Mouse (Mus musculus) hindbrain, embryonic 14.5 days (tissue): ENCODE data around the gene Cdx4. TPM values are rescaled to one million over a fixed set of nuclear protein-coding genes. Genes with fewer than 3 reads are reported as not detected.

Experiments
- ATAC-seq: fragments of 200-750 bp; cut with Nextera tagmentation; 2 replicates; pipeline ENCODE4 v1.8.0; 2017; ENCODE audit warnings: moderate number of reproducible peaks, mild to moderate bottlenecking, moderate TSS enrichment, moderate library complexity; ENCODE audit not compliant: low FRiP score
- DNase-seq: peaks from one replicate; pipeline ENCODE4 v3.0.0-alpha.2; 2015; ENCODE audit warnings: low spot score
- H3K27ac ChIP-seq: fragments of 300-500 bp; sonication (generic); 2 replicates; pipeline ENCODE4 v1.5.1; 2014; ENCODE audit warnings: mild to moderate bottlenecking, moderate library complexity
- H3K27me3 ChIP-seq: fragments of 300-500 bp; sonication (generic); 2 replicates; pipeline ENCODE4 v1.6.1; 2014; ENCODE audit warnings: mild to moderate bottlenecking, low read length, mixed read lengths; ENCODE audit not compliant: control insufficient read depth, insufficient read depth
- H3K36me3 ChIP-seq: fragments of 300-500 bp; sonication (generic); replicated peaks from 2 replicates; pipeline ENCODE4 v1.6.1; 2014; ENCODE audit not compliant: control insufficient read depth, insufficient read depth
- H3K4me1 ChIP-seq: fragments of 300-500 bp; sonication (generic); replicated peaks from 2 replicates; pipeline ENCODE4 v1.6.1; 2014; ENCODE audit warnings: antibody characterized with exemption, low read length, mixed read lengths; ENCODE audit not compliant: control insufficient read depth, insufficient read depth
- H3K4me2 ChIP-seq: fragments of 300-500 bp; sonication (generic); replicated peaks from 2 replicates; pipeline ENCODE4 v1.6.1; 2014; ENCODE audit warnings: mild to moderate bottlenecking, moderate library complexity
- H3K4me3 ChIP-seq: fragments of 300-500 bp; sonication (generic); replicated peaks from 2 replicates; pipeline ENCODE4 v1.5.1; 2014; ENCODE audit warnings: mild to moderate bottlenecking, low read length
- H3K9ac ChIP-seq: fragments of 300-500 bp; sonication (generic); 2 replicates; pipeline ENCODE4 v1.6.1; 2014
- H3K9me3 ChIP-seq: fragments of 300-500 bp; sonication (generic); 2 replicates; pipeline ENCODE4 v1.6.1; 2016; ENCODE audit warnings: low read length; ENCODE audit not compliant: control insufficient read depth
- WGBS: fragments of 180-500 bp; shearing (Covaris S2); extraction: QIAGEN DNeasy Blood & Tissue Kit; methylation state at CpG from one replicate; pipeline ENCODE4 v1.1.7; 2014; 5-methylcytosine and 5-hydroxymethylcytosine counted together
- polyA plus RNA-seq: library from polyadenylated mRNA; unstranded; fragments of >200 nt; fragmentation: Nextera tagmentation; extraction: Ambion mirVana; gene quantifications from 2 replicates; pipeline ENCODE4 v1.2.1, GENCODE M21; 2014

The Cdx4 gene
- polyA plus RNA-seq, 1 experiment from 2014 or later = not detected

DNA sequence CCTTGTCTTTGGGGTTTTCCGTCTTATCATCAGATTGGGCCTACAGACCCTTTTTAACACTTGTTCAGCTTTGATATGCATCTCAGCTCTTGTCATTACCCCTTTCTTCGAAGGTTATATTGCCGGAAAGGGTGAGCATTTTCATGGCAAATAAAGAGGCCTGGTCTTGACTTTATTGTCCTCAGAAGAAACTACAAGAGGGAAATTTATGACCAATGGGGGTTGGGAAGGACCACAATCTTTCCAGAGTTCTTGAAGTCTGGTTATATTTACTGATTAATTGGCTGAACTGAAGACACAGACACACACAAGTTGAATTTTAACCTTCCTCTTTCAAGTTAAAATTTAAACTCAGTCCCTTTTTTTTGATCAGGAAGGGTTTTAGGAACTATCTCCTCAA is 4.7 kb downstream of the Cdx4 start:
- H3K9me3 ChIP-seq = no peaks in the 10 kb centered on the region
- ATAC-seq (no peak), DNase-seq (no peak)
- H3K27ac ChIP-seq = no peak overlapping the region
- H3K4me3 ChIP-seq = no peak overlapping the region
- peaks cover 80% of the 10 kb centered on the region for H3K27me3 ChIP-seq
- H3K4me1 ChIP-seq = no peaks in the 10 kb centered on the region
- H3K9ac ChIP-seq = no peak overlapping the region
- no peaks in the 10 kb centered on the region for H3K36me3 ChIP-seq
- 62% methylated on average over 3 of the region's 3 CpGs for WGBS
- H3K4me2 ChIP-seq = no peak overlapping the region

DNA sequence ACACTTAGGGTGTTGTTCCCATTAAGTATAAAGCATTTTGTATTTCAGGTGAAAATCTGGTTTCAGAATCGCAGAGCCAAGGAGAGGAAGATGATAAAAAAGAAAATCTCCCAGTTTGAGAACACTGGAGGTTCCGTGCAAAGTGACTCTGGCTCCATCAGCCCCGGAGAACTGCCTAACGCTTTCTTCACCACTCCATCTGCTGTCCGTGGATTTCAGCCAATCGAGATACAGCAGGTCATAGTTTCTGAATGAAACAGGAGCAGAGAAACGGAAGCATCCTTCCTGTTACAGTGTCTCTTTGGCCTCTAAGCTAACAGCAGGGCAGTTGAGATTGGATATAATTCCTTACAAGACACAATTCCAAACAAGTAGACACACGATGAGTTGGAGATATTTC is 8.2 kb downstream of the Cdx4 start:
- Histone ChIP-seq H3K27me3 (peaks cover 69% of the 10 kb centered on the region), H3K9ac (no peak overlapping the region), H3K4me3 (no peak overlapping the region), H3K9me3 (no peaks in the 10 kb centered on the region), H3K4me1 (no peaks in the 10 kb centered on the region), H3K4me2 (no peak overlapping the region), H3K27ac (no peak overlapping the region), H3K36me3 (no peaks in the 10 kb centered on the region)
- WGBS = 74% methylated on average over 8 of the region's 8 CpGs
- DNase-seq = no peak
- ATAC-seq = no peak

DNA sequence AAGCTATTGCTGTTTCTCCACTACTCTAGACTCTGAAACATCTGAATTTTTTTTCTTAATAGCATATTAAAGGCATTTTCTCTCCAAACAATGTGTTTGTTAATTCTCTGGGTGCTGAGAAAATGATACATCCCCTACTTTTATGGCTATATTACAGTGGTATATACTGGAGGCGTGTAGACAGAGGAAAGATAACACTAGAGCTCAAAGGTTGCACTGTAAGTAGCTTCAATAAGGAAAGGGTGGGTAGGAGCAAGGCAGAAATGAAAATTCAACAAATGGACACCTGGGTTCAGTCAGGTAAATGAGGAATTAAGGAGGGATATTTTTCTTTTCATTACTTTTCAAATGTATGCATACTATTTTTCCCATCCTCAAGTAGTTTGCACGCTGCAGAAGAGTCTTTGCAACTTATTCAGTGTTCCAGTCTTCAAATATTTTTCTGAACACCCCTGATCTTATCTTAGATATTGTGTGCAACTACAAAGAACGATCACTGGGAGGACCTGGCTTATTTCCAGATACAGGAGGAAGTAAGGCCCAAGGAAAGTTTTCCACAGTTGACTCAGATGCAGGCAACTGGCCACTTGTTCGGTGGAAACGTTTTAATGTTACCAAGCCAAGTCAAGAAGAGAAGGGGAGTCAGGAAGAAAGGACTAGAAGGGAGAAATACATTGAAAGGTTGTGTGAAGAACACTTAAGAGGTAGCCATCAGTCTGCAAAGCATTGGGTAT is 10.1 kb downstream of the Cdx4 start:
- DNase-seq (no peak), ATAC-seq (no peak)
- H3K9ac ChIP-seq = no peak overlapping the region
- 79% methylated on average over 5 of the region's 5 CpGs for WGBS
- H3K4me2 ChIP-seq = no peak overlapping the region
- H3K36me3 ChIP-seq = no peaks in the 10 kb centered on the region
- H3K4me3 ChIP-seq = no peak overlapping the region
- no peaks in the 10 kb centered on the region for H3K9me3 ChIP-seq
- no peak overlapping the region for H3K27ac ChIP-seq
- peaks cover 54% of the 10 kb centered on the region for H3K27me3 ChIP-seq
- no peaks in the 10 kb centered on the region for H3K4me1 ChIP-seq

DNA sequence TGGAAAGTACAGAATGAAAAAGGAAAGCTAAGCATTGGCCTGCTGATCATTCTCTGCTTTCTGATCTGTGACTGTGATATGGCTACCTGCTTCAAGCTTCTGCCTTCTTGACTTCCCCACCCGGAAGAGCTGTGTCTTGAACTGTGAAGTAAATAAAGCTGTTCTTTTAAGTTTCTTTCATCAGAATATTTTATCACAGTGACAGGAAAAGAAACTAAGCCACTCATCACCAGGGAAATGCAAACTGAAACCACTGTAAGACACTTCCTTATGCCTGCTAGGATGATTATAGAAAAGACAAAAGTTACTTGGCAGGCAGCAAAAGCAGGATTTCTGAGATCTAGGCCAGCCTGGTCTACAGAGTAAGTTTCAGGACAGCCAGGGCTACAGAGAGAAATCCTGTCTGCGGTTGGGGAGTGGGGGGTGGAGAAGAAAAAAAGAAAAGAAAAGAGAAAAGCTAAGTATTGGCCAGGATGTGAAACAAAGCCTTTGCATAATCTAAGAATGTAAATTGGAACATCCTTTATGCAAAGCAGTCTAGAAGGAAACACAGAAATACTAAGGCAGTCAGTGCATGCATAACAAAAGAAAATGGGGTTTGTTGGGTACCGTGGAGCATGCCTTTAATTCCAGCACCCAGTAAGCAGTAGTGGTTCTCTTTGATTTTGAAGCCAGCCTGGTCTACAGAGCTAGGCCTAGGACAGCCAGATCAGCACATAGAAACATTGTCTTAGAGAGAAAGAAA is 20.3 kb downstream of the Cdx4 start:
- H3K36me3 ChIP-seq = no peaks in the 10 kb centered on the region
- no peaks in the 10 kb centered on the region for H3K4me1 ChIP-seq
- no peak overlapping the region for H3K9ac ChIP-seq
- H3K4me3 ChIP-seq = no peak overlapping the region
- H3K27ac ChIP-seq = no peak overlapping the region
- DNase-seq (no peak), ATAC-seq (no peak)
- H3K9me3 ChIP-seq = no peaks in the 10 kb centered on the region
- peaks cover 42% of the 10 kb centered on the region for H3K27me3 ChIP-seq
- WGBS = 54% methylated on average over 3 of the region's 3 CpGs
- no peak overlapping the region for H3K4me2 ChIP-seq

DNA sequence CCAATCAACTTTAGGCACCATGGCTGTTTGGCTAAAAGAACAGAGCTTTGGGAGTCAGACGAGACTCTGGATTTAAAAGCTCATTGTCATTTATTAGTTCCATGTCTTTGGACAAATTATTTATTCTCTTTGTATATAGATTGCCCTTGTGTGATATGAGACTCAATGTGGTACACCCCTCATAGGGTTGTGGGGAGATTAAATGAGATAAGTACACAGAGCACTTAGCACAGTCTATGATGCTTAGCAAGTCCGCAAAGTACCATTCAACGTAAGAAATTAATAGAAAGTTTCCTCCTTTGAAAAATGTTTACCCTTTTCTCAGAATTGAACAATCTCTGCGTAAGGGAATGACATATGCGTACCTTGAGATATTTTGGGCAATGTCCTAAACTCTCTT is 34.6 kb downstream of the Cdx4 start:
- peaks cover 79% of the 10 kb centered on the region for H3K27me3 ChIP-seq
- peak overlapping the region; percentile 74; the same call in 1 of the 2 replicates for H3K9ac ChIP-seq
- H3K27ac ChIP-seq = no peak overlapping the region
- 45% methylated on average over 5 of the region's 5 CpGs for WGBS
- no peaks in the 10 kb centered on the region for H3K4me1 ChIP-seq
- peak overlapping the region; percentile 63 for H3K4me3 ChIP-seq
- no peaks in the 10 kb centered on the region for H3K9me3 ChIP-seq
- no peak for DNase-seq
- peak overlapping the region; percentile 61 for H3K4me2 ChIP-seq
- no peaks in the 10 kb centered on the region for H3K36me3 ChIP-seq
- peak; percentile 15 for ATAC-seq

DNA sequence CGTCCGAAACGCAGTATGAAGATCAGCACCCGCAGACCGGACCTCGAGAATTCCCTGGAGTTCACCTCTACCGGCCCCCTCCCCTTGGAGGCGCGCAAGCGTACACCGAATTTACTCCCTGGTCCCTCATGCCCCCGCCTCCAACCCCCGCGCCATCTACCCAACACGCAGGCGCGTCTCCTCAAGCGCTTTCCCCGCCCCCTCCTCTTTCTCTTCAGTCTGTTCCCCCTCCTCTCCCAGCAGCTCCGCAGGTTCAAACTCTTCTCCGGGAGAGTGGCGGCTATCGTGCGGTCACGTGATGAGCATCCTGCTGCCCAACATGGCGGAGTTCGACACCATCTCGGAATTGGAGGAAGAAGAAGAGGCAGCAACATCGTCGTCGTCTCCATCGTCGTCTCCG is 35.1 kb downstream of the Cdx4 start, which contains the start of gene Chic1:
Chic1 (plus strand) TSS at position 190 of the 400 bp plus-strand sequence.
- H3K27me3 ChIP-seq = peaks cover 79% of the 10 kb centered on the region

DNA sequence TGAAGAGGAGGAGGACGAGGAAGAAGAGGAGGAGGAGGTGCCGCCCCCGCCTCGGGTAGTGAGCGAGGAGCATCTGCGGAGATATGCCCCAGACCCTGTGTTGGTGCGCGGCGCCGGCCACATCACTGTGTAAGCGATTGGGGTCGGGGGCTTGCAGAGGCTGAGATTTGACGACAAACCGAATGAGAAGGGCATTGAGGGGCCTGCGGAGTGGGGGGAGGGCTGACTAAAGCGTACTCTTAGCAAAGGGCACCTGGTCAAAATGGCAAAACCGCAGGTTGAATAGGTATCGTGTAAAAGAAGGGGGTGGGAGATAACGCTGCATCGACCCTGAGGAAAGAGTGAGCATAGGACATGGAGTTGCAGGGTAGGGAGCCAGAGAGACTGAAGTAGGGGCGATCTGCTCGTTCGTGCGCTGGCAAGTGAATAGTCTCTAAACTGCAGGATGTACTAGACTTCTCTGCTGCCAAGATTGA is 35.6 kb downstream of the Cdx4 start:
- Histone ChIP-seq H3K9me3 (no peaks in the 10 kb centered on the region), H3K27me3 (peaks cover 83% of the 10 kb centered on the region), H3K27ac (peak overlapping the region; percentile 81), H3K9ac (peak overlapping the region; percentile 74), H3K4me3 (peak overlapping the region; percentile 63), H3K4me2 (peak overlapping the region; percentile 61), H3K4me1 (no peaks in the 10 kb centered on the region), H3K36me3 (no peaks in the 10 kb centered on the region)
- DNase-seq = no peak
- peak; percentile 86 for ATAC-seq
- WGBS = 12% methylated on average over 24 of the region's 24 CpGs

More for the DNA sequence above, 35.1 kb downstream of the Cdx4 start, which contains the start of gene Chic1:
- Histone ChIP-seq H3K9me3 (no peaks in the 10 kb centered on the region), H3K27ac (peak within 1 kb of the TSS; percentile 81), H3K9ac (peak within 1 kb of the TSS; percentile 74), H3K4me3 (peak within 1 kb of the TSS; percentile 63), H3K4me1 (no peaks in the 10 kb centered on the region), H3K36me3 (no peaks in the 10 kb centered on the region), H3K4me2 (peak within 1 kb of the TSS; percentile 61)
- WGBS = 16% methylated on average over 32 of the region's 34 CpGs
- DNase-seq (peak; percentile 79), ATAC-seq (peak; percentile 96)

DNA sequence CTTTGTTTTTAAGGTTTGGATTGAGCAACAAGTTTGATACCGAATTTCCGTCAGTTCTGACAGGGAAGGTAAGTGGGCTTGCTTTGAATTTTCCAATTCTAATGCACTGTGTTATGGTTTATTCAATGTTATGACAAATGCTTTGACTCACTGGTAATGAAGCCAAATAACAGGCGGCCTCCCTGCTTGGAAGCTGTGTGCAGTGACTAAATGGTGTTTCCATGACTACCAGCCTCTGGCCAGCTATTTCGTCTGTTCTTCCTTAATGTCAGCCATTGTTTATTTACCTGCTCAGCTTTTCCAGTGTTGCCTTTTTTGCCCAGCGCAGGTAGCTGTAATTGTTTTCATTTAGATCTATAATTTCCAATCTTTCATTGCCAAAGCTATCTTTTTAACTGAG is 45.0 kb downstream of the Cdx4 start:
- 0 out of 2 replicates have a peak, but pooled peaks have one; percentile 37 for ATAC-seq
- peak; percentile 50 for DNase-seq
- Histone ChIP-seq H3K27ac (no peak overlapping the region), H3K4me1 (no peaks in the 10 kb centered on the region), H3K27me3 (peaks cover 63% of the 10 kb centered on the region), H3K36me3 (no peaks in the 10 kb centered on the region; the same call in 1 of the 2 replicates), H3K9me3 (no peaks in the 10 kb centered on the region), H3K4me2 (no peak overlapping the region; the same call in 1 of the 2 replicates), H3K4me3 (no peak overlapping the region), H3K9ac (no peak overlapping the region)
- 48% methylated on average over 5 of the region's 5 CpGs for WGBS

DNA sequence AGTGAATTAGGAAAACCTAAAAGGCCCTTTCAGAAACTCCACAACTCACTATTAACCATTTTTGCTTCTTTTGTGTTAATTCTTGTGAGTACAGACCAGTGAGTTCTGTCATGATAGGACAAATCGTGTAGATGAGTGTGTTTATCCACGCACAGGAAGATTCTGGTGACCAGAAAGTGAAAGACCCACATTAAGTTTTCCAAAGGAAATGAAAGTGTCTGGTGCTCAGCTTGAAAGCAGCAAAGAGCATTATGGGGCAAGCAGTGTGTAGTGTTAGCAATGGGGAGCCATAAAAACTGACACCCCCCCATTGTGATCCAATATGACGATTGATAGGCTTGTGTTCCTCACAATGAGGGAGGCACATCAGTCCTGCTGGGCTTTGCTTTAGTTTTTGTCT is 47.5 kb downstream of the Cdx4 start:
- DNase-seq (no peak), ATAC-seq (no peak)
- Histone ChIP-seq H3K4me2 (no peak overlapping the region), H3K4me1 (no peaks in the 10 kb centered on the region), H3K36me3 (no peaks in the 10 kb centered on the region; the same call in 1 of the 2 replicates), H3K27ac (no peak overlapping the region), H3K4me3 (no peak overlapping the region), H3K27me3 (peaks cover 64% of the 10 kb centered on the region), H3K9me3 (no peaks in the 10 kb centered on the region), H3K9ac (no peak overlapping the region)
- WGBS = 58% methylated on average over 3 of the region's 3 CpGs
